Mouse (Mus musculus) layer of hippocampus, adult 9-10 months (tissue): ENCODE measurements around the gene Yeats4.
A peak's percentile ranks its signal among the peaks of the same experiment; 100 is the strongest.
"Not testable (repeated sequence)": the region's sequence is repeated elsewhere in the genome, so short reads cannot be mapped to it uniquely, and the experiment has no call there.

Source experiments
- DNase-seq: peaks from one replicate; pipeline ENCODE4 v3.0.0; 2022; ENCODE audit warnings: low spot score

The Yeats4 gene

DNA sequence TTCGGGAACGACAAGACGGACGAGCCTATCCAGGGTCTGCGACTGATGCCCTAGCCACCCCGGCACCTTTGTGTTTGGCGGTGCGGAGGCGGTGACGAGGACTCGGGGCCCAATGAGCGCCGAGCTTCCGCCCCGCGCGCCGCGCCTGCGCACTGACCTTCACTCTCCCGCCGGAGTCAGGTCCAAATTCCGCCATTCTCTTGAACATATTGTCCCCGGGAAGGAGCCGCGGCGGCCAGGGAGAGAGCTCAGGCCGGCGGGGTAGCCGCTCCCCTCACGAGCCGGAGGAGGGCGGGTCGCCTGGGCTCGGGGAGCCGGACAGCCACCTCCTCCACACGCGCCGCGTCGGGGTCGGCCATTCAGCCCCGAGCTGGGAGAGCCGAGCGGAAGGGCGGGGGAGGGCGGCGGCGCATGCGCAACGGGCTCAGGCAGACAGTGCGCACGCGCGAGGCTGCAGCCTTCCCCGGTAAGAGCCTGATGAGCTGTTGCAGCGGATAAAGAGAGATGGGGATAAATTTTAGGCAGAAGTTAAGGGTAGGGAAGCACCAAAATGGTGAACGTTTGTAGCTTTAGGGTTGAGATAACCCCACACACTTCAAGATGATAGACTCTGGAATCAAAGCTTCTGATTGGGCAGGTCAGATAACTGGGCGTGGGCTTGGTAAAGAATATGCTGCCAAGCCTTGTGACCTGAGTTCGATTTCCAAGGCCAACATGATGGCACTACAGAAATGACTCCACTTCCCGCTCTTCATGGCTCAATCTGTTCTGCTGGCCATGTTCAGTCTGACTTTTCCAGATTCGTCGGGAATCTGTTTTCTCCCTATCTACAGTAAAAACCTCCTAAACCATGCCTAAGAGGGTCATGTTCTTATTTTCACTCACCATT lies at the start of gene Yeats4:
TSS of gene Yeats4 (minus strand) at position 406 of the 889 bp plus-strand sequence.
- peak; percentile 92 for DNase-seq

GRCm38 (mm10) chr10:117272023-117272422 lies 47.7 kb upstream of the Yeats4 start:
- no peak for DNase-seq

- no peak for DNase-seq
These were observed 35.6 kb upstream of the Yeats4 start for GRCm38 (mm10) chr10:117259870-117260269.

DNA sequence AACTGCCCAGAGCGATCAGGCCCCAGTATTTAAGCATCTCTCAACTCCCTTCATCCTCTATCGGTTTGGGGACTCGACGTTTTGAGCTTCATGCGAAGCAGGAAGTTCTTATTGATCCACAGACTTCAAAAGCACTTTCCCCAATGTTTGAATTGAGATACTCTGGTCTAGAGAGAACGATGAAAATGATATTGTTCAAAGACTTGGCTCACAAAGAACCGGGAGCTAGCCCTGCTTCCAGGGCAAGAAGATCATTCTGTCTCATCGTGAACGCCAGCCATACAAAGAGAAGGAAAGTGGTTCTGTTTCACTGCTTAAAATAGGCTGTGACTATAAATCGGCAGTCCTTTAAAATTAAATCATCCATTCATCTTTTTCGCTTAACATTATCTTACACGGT lies 14.3 kb upstream of the Yeats4 start, which contains the start of gene 9530003J23Rik:
TSS of gene 9530003J23Rik (minus strand) at position 101 of the 400 bp plus-strand sequence.
- no peak for DNase-seq

DNA sequence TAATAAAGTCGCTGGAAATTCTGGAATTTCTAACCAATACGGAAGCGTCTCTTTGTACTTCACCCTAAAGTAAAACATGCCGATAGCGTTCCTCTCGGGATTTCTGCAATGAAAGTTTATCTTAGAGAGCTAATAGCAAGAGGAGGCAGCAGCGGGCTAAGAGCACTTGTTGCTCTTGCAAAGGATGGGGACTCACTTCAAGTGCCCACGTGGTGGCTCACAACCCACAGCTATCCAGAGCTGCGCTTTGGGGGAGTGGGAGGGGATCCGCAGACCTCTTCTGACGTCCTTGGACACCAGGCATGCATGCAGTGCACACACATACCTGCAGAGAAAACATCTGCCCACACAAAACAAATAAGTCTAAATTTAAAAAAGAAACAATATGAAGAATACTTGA lies 11.6 kb upstream of the Yeats4 start:
- no peak for DNase-seq

- no peak for DNase-seq
These were observed 10.5 kb upstream of the Yeats4 start for GRCm38 (mm10) chr10:117234825-117235224.

DNA sequence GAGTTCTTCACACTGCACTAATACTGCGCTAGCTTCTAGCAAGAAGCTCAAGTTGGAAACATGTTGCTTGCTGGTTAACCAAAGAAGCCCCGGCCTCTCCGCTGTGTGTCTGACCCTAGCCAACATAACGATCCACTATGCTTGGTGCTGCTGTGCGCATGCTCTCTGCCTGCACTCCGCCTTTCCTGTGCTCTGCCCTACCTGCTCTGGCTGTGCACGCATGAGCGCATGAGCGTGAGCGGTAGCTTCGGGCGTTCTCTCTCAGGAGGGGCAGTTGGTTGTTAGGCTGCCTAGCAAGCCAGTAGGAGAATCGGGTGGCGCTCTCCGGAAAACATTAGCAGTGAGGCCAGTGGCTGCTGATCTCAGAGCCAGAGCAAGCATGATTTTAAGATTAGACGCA lies 5.5 kb upstream of the Yeats4 start:
- DNase-seq: no peak

DNA sequence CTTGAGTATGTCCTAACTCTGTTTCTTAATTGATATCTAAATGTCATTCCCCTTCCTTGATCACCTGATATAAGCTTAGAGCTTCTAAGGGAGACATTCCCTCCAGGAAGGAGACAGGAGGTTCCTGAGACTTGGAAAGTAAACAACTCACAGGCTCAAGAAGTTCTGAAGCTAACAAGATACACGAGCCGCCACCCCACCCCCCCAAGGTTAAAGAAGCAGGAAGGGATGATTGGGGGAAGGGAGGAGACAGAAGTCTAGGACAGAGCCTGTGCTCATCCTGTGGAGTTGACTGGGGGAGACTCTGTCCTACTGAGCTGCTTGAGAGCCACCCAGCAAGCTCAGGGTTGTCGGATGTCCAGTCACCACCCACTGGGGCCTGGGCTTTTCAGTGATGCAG lies 1.7 kb upstream of the Yeats4 start:
- no peak for DNase-seq

DNA sequence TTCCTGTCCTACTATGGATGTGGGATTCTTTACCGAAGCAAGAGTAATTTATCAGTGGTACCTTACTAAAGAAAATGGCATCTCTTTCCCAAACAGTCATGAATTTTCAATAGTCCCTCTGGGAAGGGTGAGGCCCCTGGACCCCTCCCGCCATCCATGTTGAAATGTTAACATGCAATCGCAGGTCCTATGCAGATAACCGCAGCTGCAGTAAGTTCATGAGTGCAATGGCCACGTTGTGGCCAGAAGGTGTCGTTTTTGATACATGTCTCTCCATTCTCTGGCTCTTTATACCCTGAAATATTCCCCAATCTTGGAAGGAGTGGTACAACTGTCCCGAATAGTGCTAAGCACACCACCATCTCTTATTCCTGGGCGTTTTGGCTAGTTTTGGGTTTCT lies 787 bp upstream of the Yeats4 start:
- no peak for DNase-seq

DNA sequence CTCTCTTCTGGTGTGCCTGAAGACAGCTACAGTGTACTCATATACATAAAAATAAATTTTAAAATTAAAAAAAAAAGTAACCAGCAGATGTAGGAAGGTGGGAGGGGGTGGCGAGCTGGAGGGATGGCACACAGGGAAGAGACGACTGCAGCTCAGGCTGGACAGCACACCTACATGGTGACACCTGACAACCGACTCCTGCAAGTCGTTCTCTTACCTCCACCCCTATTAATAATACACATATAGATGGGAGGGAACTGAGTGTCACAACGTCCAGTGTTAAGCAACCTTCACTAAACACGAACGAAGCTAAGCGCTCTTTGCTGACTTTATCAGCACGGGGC lies 577 bp downstream of the Yeats4 start:
- DNase-seq: no peak

GRCm38 (mm10) chr10:117222821-117223220 lies 1.5 kb downstream of the Yeats4 start:
- no peak for DNase-seq

- no peak for DNase-seq
These were observed 6.0 kb downstream of the Yeats4 start for GRCm38 (mm10) chr10:117218351-117218750.

GRCm38 (mm10) chr10:117217246-117217840 lies 7.0 kb downstream of the Yeats4 start:
- DNase-seq: no peak

DNA sequence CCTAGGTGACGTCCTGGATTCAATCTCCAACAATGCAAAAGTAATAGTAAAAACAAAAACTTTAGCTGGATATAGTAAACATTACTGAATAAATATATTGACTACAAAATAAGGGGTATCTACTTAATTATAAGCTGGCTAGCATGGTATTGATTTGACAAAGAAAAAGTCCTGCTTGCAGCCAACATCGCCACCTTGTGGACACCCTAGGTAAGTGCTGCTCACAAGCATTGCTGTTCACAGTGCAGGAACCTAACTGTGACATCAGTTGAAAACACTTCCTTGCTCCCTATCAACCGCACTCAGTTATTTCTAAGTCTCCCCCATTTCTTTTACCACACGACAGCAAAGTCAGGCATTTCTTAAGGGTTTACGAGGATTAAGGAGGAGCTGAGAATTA lies 7.5 kb downstream of the Yeats4 start:
- no peak for DNase-seq

DNA sequence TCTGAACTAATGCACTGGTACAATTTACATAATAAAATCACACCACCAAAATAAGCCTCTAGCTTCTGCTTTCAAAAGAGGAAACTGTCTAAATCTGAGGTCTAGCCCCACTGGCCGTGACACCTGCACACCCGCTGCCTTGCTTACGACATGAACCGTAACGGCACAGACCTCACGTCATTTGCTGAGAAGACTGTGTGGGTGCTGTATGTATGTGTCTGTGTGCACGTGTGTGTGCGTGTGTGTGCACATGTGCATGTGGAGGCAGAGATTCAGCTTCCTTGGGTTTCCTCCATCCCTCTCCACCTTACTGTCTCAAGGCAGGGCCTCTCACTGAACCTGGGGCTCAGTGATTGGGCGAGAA lies 8.2 kb downstream of the Yeats4 start:
- DNase-seq: no peak

- no peak for DNase-seq
These were observed 8.7 kb downstream of the Yeats4 start for GRCm38 (mm10) chr10:117215409-117216131.

GRCm38 (mm10) chr10:117211023-117211422 lies 13.3 kb downstream of the Yeats4 start:
- no peak for DNase-seq

DNA sequence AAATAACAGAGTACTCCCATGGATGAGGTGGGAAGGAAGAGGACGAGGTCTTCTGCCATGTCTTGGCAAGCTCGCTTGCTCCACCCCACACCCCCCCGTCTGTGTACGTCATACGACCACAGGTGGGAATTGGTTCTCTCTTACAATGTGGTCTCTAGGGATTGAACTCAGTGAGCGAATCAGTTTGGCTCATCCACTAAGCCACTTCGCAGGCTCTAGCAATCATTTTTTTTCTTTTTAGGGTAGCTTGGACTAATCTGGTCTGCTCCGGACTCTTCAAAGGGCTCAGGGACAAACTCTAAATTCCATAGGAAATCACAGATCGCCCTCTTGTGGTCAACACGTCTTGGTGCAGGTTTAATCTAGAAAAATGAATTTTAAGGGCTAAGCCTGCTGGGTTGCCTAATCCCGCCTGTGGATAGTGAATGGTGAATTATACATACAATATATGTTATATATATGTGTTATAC lies 14.8 kb downstream of the Yeats4 start:
- DNase-seq: no peak

DNA sequence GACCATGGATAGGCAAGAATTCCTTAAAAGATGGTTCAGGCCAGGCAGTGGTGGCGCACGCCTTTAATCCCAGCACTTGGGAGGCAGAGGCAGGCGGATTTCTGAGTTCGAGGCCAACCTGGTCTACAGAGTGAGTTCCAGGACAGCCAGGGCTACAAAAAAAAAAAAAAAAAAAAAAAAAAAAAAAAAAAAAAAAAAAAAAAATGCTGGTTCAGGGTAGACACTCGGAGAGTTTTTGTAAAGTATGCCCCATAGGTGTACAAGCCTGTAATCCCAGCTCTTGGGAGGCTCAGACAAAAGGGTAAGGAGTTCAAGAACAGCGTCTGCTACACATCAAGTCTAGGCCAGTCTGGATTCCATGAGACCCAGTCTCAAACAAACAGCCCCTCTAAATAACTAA lies 15.5 kb downstream of the Yeats4 start:
- DNase-seq: not testable (repeated sequence)

DNA sequence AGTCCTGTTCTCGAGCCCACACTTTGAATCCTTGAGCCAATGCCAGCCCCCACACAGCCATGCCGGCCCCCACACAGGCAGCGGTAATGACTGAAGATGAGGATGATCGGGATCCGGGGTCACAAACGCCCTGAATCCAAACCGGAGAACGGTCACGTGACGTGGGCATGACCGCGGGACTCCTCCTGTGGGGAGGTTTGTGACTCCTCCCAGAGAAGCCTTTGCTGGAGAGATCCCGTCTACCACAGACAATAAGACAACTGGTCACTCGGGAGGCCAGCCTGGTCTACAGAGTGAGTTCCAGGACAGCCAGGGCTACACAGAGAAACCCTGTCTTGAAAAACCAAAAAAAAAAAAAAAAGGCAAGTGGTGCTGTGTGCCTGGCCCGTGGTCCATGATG lies 16.1 kb downstream of the Yeats4 start:
- DNase-seq: no peak

- no peak for DNase-seq
These were observed 18.2 kb downstream of the Yeats4 start for GRCm38 (mm10) chr10:117206070-117206469.

DNA sequence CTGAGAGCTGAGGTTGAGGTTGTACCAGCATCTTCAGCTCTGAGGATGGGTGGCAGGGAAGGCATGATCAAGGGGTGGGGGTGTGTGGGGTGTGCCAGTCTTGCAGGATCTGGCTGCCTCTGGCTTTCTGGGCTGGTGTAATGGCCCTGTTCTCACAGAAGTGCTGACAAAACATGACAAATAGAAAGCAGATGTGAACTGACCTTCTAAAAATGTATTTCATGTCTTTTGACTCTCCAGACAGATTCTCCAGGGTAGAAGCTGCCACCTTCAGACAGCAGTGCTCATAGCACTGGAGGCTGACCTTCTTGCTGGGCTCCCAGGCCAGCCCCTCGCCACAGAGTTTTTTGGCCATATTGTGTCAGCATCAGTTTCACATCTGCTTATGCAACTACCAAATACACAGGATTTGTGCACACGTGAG lies 20.7 kb downstream of the Yeats4 start:
- DNase-seq: no peak
